Mouse (Mus musculus): ENCODE data around the gene Bicdl1.

Bicdl1 gene

DNA sequence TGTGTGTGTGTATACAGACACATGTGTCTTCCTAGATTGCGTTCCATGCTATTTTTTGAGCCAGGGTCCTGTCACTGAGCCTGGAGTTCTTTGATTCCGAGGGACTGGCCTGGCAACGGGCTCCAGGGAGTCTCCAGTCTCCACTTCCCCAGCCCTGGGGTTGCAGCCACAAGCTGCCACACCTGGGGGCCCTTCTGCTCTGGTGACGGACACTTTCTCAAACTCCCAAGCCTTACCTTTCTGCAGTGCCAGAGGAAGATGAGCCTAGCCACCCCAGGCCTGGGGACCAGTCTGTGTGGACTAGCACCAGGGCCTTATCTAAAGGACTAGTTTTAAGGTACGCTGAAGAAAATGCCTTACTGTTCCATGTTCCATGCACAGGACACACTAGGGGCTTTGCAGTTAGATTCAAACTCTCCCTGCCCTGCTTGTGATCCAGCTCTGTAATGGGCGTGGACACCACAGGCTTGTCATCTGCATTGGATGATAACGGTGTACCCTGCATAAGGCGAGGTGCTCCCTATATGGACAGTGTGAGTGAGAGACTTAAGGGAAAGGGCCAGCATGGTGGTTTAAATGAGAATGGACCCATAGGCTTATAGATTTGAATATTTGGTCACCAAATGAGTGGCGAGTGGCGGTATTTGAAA, 105.1 kb downstream of the Bicdl1 start:
- peak; percentile 83 for DNase-seq (ENCODE audit: low read depth, low spot score)

DNA sequence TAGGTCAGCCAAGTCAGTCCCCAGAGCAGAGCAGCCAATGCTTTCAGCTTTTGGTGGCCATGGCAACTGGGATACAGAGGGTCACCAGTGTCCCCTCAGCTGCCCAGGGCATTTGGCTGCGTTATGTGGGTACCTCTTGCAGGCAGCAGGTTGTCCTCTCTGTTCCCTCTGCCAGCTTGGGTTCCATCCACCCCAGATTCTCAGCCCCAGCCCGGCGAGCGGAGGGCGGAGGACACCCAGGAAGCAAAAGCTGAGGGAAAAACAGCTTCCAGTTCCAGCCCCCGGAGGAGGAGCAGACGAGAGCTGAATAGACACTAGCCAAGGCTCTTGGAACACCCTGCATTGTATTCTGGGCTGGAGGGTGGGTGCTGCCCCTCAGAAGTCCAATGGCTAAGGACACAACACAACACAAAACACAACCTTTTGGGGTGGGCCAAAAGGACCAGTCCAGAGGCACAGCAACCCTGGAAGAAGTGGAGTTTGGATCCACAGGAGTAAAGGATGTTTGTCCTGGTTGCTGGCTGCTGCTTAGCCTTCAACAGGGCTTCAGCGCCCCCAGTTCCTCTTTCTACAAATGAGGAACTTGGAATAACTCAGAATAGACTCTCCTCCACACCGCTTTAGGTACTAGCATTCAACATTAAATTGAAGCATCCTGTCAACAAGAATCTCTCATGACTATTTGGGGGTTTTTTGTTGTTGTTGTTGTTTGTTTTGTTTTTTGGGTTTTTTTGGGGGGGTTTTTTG, 107.6 kb downstream of the Bicdl1 start:
- DNase-seq (ENCODE audit: low read depth, low spot score) = no peak

DNA sequence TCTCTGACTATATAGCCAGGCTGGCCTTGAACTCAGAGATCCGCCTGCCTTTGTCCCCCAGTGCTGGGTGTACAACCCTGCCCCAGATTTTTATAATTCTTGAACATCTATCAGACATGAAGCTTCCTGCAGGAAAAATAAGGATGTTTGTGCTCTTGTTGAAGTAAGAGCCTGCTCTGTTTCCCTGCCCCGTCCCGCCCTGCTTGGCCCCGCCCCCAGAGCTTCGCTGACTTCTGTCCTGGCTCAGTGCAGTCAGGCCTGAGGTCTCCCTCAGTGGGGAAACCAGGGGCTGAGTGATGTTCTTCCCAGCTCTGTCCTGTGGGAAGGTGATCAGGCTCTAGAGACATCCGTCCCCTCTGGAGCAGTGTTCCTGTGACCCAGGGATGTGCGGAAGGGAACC, 108.7 kb downstream of the Bicdl1 start:
- peak; percentile 30 for DNase-seq (ENCODE audit: low read depth, low spot score)

DNA sequence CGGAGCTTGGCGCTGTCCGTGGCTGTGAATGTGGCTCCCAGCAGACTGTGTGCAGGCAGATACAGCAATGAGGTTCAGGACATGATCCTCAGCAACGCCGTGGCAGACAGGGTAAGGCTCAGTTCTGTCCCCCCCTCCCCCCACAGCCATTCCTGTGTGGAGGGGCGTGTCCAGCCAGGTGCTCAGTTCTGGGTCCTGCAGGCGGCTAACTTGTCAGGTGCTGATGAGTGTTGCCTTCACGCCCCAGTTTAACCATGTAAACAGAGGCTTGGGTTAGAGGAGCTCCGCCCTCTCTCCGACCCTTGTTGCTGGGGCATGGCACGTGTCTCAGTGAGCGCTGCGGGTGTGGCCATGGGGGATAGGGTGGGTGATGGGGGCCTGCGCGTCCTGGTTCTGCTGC, 111.7 kb downstream of the Bicdl1 start:
- no peak for DNase-seq (ENCODE audit: low read depth, low spot score)

- DNase-seq (ENCODE audit: low read depth, low spot score) = no peak
Observed at GRCm38 (mm10) chr5:115614948-115615347, 116.5 kb downstream of the Bicdl1 start.

GRCm38 (mm10) chr5:115613332-115613731, 118.1 kb downstream of the Bicdl1 start:
- no peak for DNase-seq (ENCODE audit: low read depth, low spot score)

GRCm38 (mm10) chr5:115611566-115611965, 119.9 kb downstream of the Bicdl1 start:
- no peak for DNase-seq (ENCODE audit: low read depth, low spot score)

GRCm38 (mm10) chr5:115603561-115603960, 127.9 kb downstream of the Bicdl1 start:
- DNase-seq (ENCODE audit: low read depth, low spot score) = no peak

Measured in c-Kit-negative CD71-positive TER-119-positive erythroid progenitor cells, embryonic 14.5 days (primary cell).